Comparison of ENCODE assay signal across 18 mouse cellular contexts in genomic region chr7:97427296-97427695, GRCm38 (mm10). TPM values are rescaled to one million over a fixed set of nuclear protein-coding genes. Genes with fewer than 3 reads are reported as not detected.
DNase-seq lines count a peak whose midpoint lies in the region; ATAC-seq and TF ChIP-seq lines count a peak whose summit lies in the region.
"Had no signal": no experiment of that assay in that cellular context is flagged by ENCODE, and none has a peak within 500 bp of the region (broad histone marks: within the 10 kb centered on the region; RNA-seq: fewer than 3 reads in every experiment).

No protein-coding gene starts in this region.

- TF ChIP-seq CTCF in spleen, adult 2 months (IDR thresholded peaks at IDR 0.05; ENCODE audit: extremely low read depth, insufficient read depth, insufficient read length, insufficient replicate concordance) = no peak

- H3K27ac ChIP-seq in forebrain, embryonic 12.5 days = no peak overlapping the region
- no peak overlapping the region for H3K27ac ChIP-seq in forebrain, embryonic 11.5 days (ENCODE audit: low read depth, low read length)
- peak overlapping the region; percentile 12; the same call in 1 of the 2 replicates for H3K27ac ChIP-seq in spleen, adult 2 months (ENCODE audit: insufficient read depth, low read length)
- H3K27ac ChIP-seq in stomach, embryonic 15.5 days = peak overlapping the region; percentile 17; the same call in 1 of the 2 replicates
- H3K27ac ChIP-seq: embryonic facial prominence, embryonic 15.5 days had no signal

- WGBS in forebrain, embryonic 12.5 days = 90% methylated on average over 6 of the region's 6 CpGs
- WGBS in forebrain, embryonic 11.5 days = 85% methylated on average over 6 of the region's 6 CpGs
- 84% methylated on average over 6 of the region's 6 CpGs for WGBS in spleen, adult 2 months
- 83% methylated on average over 6 of the region's 6 CpGs for WGBS in stomach, embryonic 15.5 days

- no peaks in the 10 kb centered on the region for H3K9me3 ChIP-seq in forebrain, embryonic 12.5 days
- no peaks in the 10 kb centered on the region for H3K9me3 ChIP-seq in forebrain, embryonic 11.5 days (ENCODE audit: control insufficient read depth, low read length)
- H3K9me3 ChIP-seq in stomach, embryonic 15.5 days = no peaks in the 10 kb centered on the region
- H3K9me3 ChIP-seq: embryonic facial prominence, embryonic 15.5 days; heart, embryonic 12.5 days; hindbrain, embryonic 10.5 days had no signal

- no peak overlapping the region for H3K4me3 ChIP-seq in forebrain, embryonic 12.5 days (replicated peaks)
- no peak overlapping the region for H3K4me3 ChIP-seq in forebrain, embryonic 11.5 days (ENCODE audit: low read depth, low read length)
- no peak overlapping the region for H3K4me3 ChIP-seq in spleen, adult 2 months (ENCODE audit: extremely low read depth, insufficient read depth, insufficient read length)
- H3K4me3 ChIP-seq in stomach, embryonic 15.5 days (replicated peaks) = no peak overlapping the region
- H3K4me3 ChIP-seq: embryonic facial prominence, embryonic 15.5 days; erythroblast, embryonic 14.5 days; gastrocnemius, adult 2 months; heart, embryonic 12.5 days; hindbrain, embryonic 10.5 days had no signal

- peaks cover 22% of the 10 kb centered on the region for H3K4me1 ChIP-seq in forebrain, embryonic 12.5 days
- H3K4me1 ChIP-seq in forebrain, embryonic 11.5 days (replicated peaks; ENCODE audit: control insufficient read depth, insufficient read depth, low read length) = peaks cover 3% of the 10 kb centered on the region; the same call in 1 of the 2 replicates
- peaks cover 12% of the 10 kb centered on the region; the same call in 1 of the 2 replicates for H3K4me1 ChIP-seq in spleen, adult 2 months (ENCODE audit: control insufficient read depth, insufficient read depth, insufficient read length)
- peaks cover 9% of the 10 kb centered on the region; the same call in 1 of the 2 replicates for H3K4me1 ChIP-seq in stomach, embryonic 15.5 days

- TF ChIP-seq POLR2A in spleen, adult 2 months (IDR thresholded peaks at IDR 0.05; ENCODE audit: low read depth, low read length) = no peak

- no peaks in the 10 kb centered on the region for H3K27me3 ChIP-seq in forebrain, embryonic 12.5 days
- no peaks in the 10 kb centered on the region for H3K27me3 ChIP-seq in forebrain, embryonic 11.5 days (ENCODE audit: control insufficient read depth, insufficient read depth, low read length)
- H3K27me3 ChIP-seq in spleen, adult 2 months (ENCODE audit: control insufficient read depth, insufficient read depth, low read length) = no peaks in the 10 kb centered on the region
- no peaks in the 10 kb centered on the region for H3K27me3 ChIP-seq in stomach, embryonic 15.5 days (replicated peaks)
- H3K27me3 ChIP-seq: embryonic facial prominence, embryonic 15.5 days; heart, embryonic 12.5 days had no signal

- no peak for ATAC-seq in forebrain, embryonic 12.5 days (ENCODE audit: low FRiP score)
- ATAC-seq in forebrain, embryonic 11.5 days (replicated peaks; ENCODE audit: low FRiP score) = no peak
- ATAC-seq in stomach, embryonic 15.5 days (ENCODE audit: insufficient read depth, low FRiP score, low read depth) = no peak
- ATAC-seq: forebrain, embryonic 14.5 days; inflammation-experienced regulatory T-cells, adult 6 months had no signal

- H3K36me3 ChIP-seq in forebrain, embryonic 12.5 days (replicated peaks) = no peaks in the 10 kb centered on the region
- no peaks in the 10 kb centered on the region for H3K36me3 ChIP-seq in forebrain, embryonic 11.5 days (ENCODE audit: control insufficient read depth, insufficient read depth, low read length)
- no peaks in the 10 kb centered on the region for H3K36me3 ChIP-seq in spleen, adult 2 months (ENCODE audit: control insufficient read depth, insufficient read depth, low read length)
- no peaks in the 10 kb centered on the region for H3K36me3 ChIP-seq in stomach, embryonic 15.5 days
- H3K36me3 ChIP-seq: embryonic facial prominence, embryonic 15.5 days; heart, embryonic 12.5 days; hindbrain, embryonic 10.5 days had no signal

- no peak for DNase-seq in forebrain, embryonic 11.5 days (ENCODE audit: low spot score)
- no peak for DNase-seq in spleen, adult 2 months (ENCODE audit: low read depth in 1 of 2, low spot score in 2 of 2)
- no peak for DNase-seq in spleen, postnatal 14 days (ENCODE audit: low spot score in 2 of 2)
- no peak for DNase-seq in Muller cell, postnatal 12 days (ENCODE audit: inconsistent ontology term)
- DNase-seq in thymus, postnatal 0 days (ENCODE audit: low spot score) = no peak
- DNase-seq: cerebellum, adult 11 months; embryo, embryonic 11 days had no signal

- 0 out of 2 replicates have a peak overlapping the region, but pooled peaks have one; percentile 21 for H3K9ac ChIP-seq in forebrain, embryonic 12.5 days
- no peak overlapping the region for H3K9ac ChIP-seq in forebrain, embryonic 11.5 days (ENCODE audit: low read length)
- H3K9ac ChIP-seq in stomach, embryonic 15.5 days = no peak overlapping the region
- H3K9ac ChIP-seq: embryonic facial prominence, embryonic 15.5 days; heart, embryonic 12.5 days; hindbrain, embryonic 14.5 days had no signal

- H3K4me2 ChIP-seq in forebrain, embryonic 12.5 days = no peak overlapping the region
- no peak overlapping the region for H3K4me2 ChIP-seq in forebrain, embryonic 11.5 days (ENCODE audit: low read depth, low read length, severe bottlenecking)
- no peak overlapping the region for H3K4me2 ChIP-seq in stomach, embryonic 15.5 days
- H3K4me2 ChIP-seq: embryonic facial prominence, embryonic 15.5 days; heart, embryonic 12.5 days; hindbrain, embryonic 14.5 days had no signal

RNA-seq across cellular contexts. Expression of gene Thrsp, which starts 9.8 kb away (rescaled TPM):
- 0.34 and 0.50 TPM in 2 replicates for polyA plus RNA-seq in forebrain, embryonic 12.5 days (2016; fragmentation: Nextera tagmentation; extraction: Ambion mirVana)
- polyA plus RNA-seq in forebrain, embryonic 11.5 days (2014; fragmentation: Nextera tagmentation; extraction: Ambion mirVana) = 0.28 TPM in 1 of 2 replicates, not detected in the other
- 4.4 and 4.8 TPM in 2 replicates for polyA plus RNA-seq in spleen, adult 2 months (2012; rRNA removed)
- polyA plus RNA-seq in stomach, embryonic 15.5 days (2015; fragmentation: Nextera tagmentation; extraction: Ambion mirVana) = 1.0 and 1.7 TPM in 2 replicates
- polyA plus RNA-seq in thymus, postnatal 0 days (2015; fragmentation: Nextera tagmentation; extraction: Ambion mirVana) = 3.2 and 3.4 TPM in 2 replicates
- polyA plus RNA-seq: embryonic facial prominence, embryonic 11.5 days; erythroblast, embryonic 14.5 days had no signal

RNA-seq across cellular contexts. Expression of gene Kctd14, which starts 23.8 kb away (rescaled TPM):
- 1.3 and 2.0 TPM in 2 replicates for polyA plus RNA-seq in forebrain, embryonic 12.5 days (2016; fragmentation: Nextera tagmentation; extraction: Ambion mirVana)
- 0.87 and 1.3 TPM in 2 replicates for polyA plus RNA-seq in forebrain, embryonic 11.5 days (2014; fragmentation: Nextera tagmentation; extraction: Ambion mirVana)
- 5.1 and 6.5 TPM in 2 replicates for polyA plus RNA-seq in spleen, adult 2 months (2012; rRNA removed)
- polyA plus RNA-seq in stomach, embryonic 15.5 days (2015; fragmentation: Nextera tagmentation; extraction: Ambion mirVana) = 21.1 and 22.3 TPM in 2 replicates
- 2.0 and 2.3 TPM in 2 replicates for polyA plus RNA-seq in thymus, postnatal 0 days (2015; fragmentation: Nextera tagmentation; extraction: Ambion mirVana)

RNA-seq across cellular contexts. Expression of gene Ndufc2, which starts 27.5 kb away (rescaled TPM):
- 392 and 393 TPM in 2 replicates for polyA plus RNA-seq in forebrain, embryonic 12.5 days (2016; fragmentation: Nextera tagmentation; extraction: Ambion mirVana)
- polyA plus RNA-seq in forebrain, embryonic 11.5 days (2014; fragmentation: Nextera tagmentation; extraction: Ambion mirVana) = 307 and 339 TPM in 2 replicates
- polyA plus RNA-seq in spleen, adult 2 months (2012; rRNA removed) = 46.4 and 67.0 TPM in 2 replicates
- polyA plus RNA-seq in stomach, embryonic 15.5 days (2015; fragmentation: Nextera tagmentation; extraction: Ambion mirVana) = 338 and 367 TPM in 2 replicates
- 485 and 514 TPM in 2 replicates for polyA plus RNA-seq in thymus, postnatal 0 days (2015; fragmentation: Nextera tagmentation; extraction: Ambion mirVana)

RNA-seq across cellular contexts. Expression of gene Ints4, which starts 53.5 kb away (rescaled TPM):
- polyA plus RNA-seq in forebrain, embryonic 12.5 days (2016; fragmentation: Nextera tagmentation; extraction: Ambion mirVana) = 57.8 and 58.3 TPM in 2 replicates
- polyA plus RNA-seq in forebrain, embryonic 11.5 days (2014; fragmentation: Nextera tagmentation; extraction: Ambion mirVana) = 63.4 and 71.5 TPM in 2 replicates
- 60.8 and 61.7 TPM in 2 replicates for polyA plus RNA-seq in spleen, adult 2 months (2012; rRNA removed)
- polyA plus RNA-seq in stomach, embryonic 15.5 days (2015; fragmentation: Nextera tagmentation; extraction: Ambion mirVana) = 44.1 and 47.2 TPM in 2 replicates
- polyA plus RNA-seq in thymus, postnatal 0 days (2015; fragmentation: Nextera tagmentation; extraction: Ambion mirVana) = 32.0 and 34.7 TPM in 2 replicates

RNA-seq across cellular contexts. Expression of gene Alg8, which starts 55.9 kb away (rescaled TPM):
- polyA plus RNA-seq in forebrain, embryonic 12.5 days (2016; fragmentation: Nextera tagmentation; extraction: Ambion mirVana) = 35.4 and 36.4 TPM in 2 replicates
- 44.1 and 44.6 TPM in 2 replicates for polyA plus RNA-seq in forebrain, embryonic 11.5 days (2014; fragmentation: Nextera tagmentation; extraction: Ambion mirVana)
- polyA plus RNA-seq in spleen, adult 2 months (2012; rRNA removed) = 7.4 and 9.0 TPM in 2 replicates
- polyA plus RNA-seq in stomach, embryonic 15.5 days (2015; fragmentation: Nextera tagmentation; extraction: Ambion mirVana) = 46.2 and 46.9 TPM in 2 replicates
- polyA plus RNA-seq in thymus, postnatal 0 days (2015; fragmentation: Nextera tagmentation; extraction: Ambion mirVana) = 31.7 and 35.8 TPM in 2 replicates

Comparison
In these comparisons a context has a peak if more than half of its experiments do, and no peak if none do; other contexts are left out.
1. H3K27ac ChIP-seq: peak in spleen, adult 2 months (single experiment) and stomach, embryonic 15.5 days (single experiment); none in forebrain, embryonic 12.5 days (single experiment) and forebrain, embryonic 11.5 days (single experiment).